Mouse (Mus musculus): ENCODE results near the gene Sh3gl3.

Gene Sh3gl3

DNA sequence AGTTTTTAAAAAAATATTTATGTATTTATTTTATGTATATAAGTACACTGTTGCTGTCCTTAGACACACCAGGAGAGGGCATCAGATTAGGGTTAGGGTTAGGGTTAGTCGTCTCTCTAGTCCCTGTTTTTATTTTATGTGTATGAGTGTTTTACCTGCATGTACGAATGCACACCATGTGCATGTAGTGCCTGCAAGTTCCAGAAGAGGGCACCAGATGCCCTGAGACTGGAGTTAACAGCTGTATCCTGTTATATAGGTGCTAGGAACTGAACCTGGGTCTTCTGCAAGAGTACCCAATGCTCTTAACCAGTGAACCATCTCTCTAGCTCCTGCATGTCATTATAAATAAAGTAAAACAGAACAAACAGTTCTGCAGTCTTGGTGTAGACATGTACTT lies 113.6 kb downstream of the Sh3gl3 start:
- DNase-seq (ENCODE audit: low spot score in 2 of 2): no peak

DNA sequence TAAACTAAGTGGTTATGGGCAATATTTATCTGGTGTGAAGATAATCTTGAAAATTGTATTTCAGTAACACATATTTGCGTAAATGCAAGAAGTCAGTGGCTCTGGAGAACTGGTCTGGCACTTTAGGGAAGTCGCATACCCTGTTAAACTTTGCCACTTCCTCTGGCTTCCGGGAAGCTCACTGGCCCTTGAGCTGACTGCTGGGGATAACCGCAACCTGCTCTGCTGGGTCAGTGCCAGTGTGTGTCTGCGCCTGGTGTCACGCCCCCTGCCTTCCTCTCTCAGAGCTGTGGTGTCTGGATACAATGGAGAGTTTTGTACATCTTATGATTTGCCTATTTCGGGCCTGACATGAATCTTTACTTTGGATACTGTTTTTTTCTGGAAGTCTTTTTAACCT lies 119.8 kb downstream of the Sh3gl3 start:
- no peak for DNase-seq (ENCODE audit: low spot score in 2 of 2)

DNA sequence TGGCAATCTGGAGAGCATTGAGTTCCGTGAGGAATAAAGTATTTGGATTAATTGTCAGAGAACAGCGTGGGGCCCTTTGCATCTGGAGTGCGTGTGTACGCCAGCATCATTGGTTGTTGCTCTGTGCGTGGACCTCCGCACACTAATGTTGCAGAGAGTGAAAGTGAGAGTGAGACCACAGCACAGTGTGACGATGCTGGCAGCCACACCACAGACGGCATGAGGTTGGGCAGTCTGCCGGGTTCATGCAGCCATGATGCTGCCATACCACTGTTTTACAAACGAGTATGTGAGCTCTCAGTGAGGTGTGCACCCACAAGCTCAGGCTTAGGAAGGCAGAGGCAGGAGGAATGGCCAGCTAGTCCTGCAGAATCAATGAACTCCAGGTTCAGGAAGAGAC lies 120.4 kb downstream of the Sh3gl3 start:
- DNase-seq (ENCODE audit: low spot score in 2 of 2): no peak

DNA sequence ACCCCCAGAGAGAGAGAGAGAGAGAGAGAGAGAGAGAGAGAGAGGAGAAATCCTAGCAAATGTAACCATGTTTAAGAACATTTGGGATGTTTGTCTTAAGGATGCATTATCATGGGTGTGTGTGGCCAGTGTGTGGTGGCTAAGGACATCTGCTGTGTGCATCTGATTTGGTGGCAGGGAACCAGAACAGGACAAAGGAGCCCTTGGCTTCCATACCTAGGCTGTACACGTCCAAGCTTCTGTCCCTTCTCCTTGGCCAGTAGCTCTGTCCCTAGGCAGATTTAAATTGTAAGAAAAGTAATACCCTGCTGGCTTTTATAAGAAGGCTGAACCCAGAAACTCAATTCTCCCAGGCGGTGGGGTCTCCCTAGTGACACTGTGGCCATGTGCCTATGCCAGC lies 121.0 kb downstream of the Sh3gl3 start:
- no peak for DNase-seq (ENCODE audit: low spot score in 2 of 2)

DNA sequence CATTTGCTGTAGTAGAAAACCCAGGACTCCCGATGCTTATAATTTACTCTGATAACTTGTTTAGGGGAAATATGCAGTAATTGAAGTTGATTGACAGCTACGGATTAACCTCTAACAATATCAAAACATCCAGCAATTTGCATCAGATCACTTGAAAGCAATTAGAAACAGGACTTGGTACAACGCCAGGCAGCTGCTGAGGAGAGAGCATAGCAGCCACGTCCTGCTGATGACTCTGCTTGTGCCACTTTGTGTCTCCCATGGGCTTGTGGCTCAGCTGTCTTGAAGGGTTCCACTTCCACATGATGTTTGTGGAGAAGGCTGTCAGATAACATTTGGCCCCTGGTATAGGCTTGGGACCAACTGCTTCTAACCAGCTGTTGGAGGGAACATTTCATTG lies 134.8 kb downstream of the Sh3gl3 start:
- DNase-seq (ENCODE audit: low spot score in 2 of 2): no peak

DNA sequence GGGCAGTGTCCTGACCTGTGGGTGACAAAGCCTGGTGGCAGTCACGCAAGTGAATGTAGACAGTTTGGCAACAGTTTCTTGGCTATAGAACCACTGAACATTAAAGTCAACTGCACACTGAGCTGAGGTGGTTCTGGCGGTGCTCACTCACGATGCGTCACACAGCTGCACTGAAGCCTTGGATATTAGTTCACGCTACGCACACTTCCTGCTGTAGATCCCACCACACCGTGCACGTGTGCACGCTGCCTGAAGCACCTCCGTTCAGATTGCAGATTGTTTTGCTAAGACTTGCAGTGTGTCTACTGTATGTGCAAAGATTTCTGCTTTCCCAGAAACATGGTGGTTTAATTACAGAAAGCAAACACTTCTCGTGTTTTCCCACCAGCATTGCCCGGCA lies 144.9 kb downstream of the Sh3gl3 start:
- DNase-seq (ENCODE audit: low spot score in 2 of 2): no peak

DNA sequence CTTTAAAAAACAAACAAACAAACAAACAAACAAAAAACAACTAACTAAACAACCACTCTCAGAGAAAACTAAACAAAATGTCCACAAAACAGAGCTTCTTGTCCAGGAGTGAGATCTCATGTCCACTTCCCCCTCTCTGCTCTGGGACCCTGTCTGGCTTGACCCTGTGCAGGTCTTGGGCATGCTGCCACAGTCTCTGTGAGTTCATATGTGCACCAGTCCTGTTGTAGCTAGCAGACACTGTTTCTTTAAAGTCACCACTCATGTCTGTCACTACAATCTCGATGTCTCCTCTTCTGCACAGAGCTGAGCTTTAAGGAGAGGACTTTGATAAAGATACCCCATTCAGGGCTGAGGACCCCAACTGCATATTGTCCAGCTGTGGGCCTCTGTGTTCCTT lies 153.0 kb downstream of the Sh3gl3 start:
- no peak for DNase-seq (ENCODE audit: low spot score in 2 of 2)

DNA sequence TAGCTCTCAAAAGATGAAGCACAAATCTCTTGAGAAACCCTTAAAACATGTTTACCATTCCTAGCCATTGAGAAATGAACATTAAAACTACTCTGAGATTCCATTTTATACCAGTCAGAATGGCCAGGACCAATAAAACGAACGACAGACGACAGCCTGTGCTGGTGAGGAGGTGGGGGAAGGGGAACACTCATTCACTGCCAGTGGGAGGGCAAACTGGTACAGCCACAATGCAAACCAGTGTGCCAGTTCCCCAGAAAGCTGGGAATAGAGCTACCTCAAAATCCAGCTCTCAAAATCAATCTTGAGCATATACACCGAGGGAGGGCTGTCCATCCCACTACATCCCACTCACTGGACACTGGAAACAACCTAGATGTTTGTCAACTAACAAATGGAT lies 153.6 kb downstream of the Sh3gl3 start:
- DNase-seq (ENCODE audit: low spot score in 2 of 2): no peak

DNA sequence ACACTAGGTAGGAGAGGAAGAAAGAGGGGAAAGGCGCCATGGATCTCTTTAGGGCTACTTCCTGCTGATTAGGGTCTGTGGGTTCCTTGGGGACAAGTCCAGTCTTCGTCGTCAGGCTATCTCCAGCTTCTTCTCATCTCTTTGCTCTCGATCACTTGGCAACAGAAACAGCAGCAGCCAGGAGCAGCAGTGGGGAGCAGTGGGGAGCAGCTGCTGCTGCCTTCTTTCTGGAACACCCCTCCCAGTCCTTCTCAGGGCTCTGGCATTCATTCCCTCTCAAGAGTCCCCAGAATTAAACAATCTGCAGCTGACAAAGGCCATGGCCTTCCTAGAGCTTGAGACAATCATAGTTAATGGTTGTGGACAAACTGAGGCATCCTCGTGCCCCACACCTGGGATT lies 154.2 kb downstream of the Sh3gl3 start:
- DNase-seq (ENCODE audit: low spot score in 2 of 2): no peak

DNA sequence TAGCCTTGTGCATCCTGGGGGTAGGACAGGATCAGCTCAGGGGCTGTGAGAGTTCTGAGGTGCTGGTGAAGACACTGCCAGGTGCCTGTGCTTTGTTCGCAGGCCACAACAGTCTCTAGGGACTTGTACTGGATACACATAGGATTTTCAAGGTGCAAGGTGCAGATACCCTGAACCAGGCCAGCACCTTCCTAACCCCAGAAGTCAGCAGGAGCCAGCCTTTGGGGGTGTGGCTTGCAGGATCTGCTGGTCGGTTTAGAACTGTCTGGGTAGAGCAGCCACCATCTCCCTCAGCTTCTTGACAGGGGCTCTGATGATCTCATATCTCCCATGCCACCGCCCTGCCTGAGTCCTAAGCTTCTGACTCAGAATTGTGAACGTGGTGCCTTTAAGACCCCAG lies 156.2 kb downstream of the Sh3gl3 start:
- no peak for DNase-seq (ENCODE audit: low spot score in 2 of 2)

DNA sequence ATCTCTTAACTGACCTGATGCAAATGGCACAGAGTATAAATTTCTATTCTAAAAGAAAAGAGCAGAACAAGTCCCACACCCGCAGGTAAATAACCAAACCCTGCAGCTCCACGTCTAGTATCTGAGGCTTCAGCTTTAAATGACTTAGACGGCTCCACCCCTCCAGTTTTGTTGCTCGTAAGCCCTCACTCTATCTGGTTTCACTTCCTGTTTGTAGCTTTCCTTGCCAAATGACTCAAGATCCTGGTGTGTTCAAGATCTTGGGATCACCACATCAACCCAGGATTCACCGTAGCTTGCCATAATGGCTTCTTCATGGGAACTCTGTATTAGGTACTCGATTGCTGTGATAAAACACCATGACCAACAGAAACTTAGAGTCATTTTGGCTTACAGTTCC lies 157.2 kb downstream of the Sh3gl3 start:
- no peak for DNase-seq (ENCODE audit: low spot score in 2 of 2)

DNA sequence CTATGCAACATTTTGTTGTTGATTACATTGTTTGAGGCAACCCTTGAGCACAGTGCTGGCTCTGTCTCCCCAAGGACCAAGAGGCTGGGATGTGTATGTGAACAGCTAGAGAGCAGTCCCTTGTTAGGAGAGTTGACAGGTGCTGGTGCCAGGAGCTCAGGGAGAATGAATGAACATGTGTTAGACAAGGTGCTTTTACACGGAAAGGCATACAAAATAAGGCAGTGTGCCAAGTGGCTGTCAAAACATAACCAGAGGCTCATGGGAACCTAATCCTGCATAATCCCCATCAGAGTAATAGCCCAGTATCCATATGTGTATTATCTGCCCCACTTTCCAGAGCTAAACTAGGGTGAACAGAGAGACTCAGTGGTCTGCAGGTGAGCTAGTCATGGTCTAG lies 160.4 kb downstream of the Sh3gl3 start:
- no peak for DNase-seq (ENCODE audit: low spot score in 2 of 2)

DNA sequence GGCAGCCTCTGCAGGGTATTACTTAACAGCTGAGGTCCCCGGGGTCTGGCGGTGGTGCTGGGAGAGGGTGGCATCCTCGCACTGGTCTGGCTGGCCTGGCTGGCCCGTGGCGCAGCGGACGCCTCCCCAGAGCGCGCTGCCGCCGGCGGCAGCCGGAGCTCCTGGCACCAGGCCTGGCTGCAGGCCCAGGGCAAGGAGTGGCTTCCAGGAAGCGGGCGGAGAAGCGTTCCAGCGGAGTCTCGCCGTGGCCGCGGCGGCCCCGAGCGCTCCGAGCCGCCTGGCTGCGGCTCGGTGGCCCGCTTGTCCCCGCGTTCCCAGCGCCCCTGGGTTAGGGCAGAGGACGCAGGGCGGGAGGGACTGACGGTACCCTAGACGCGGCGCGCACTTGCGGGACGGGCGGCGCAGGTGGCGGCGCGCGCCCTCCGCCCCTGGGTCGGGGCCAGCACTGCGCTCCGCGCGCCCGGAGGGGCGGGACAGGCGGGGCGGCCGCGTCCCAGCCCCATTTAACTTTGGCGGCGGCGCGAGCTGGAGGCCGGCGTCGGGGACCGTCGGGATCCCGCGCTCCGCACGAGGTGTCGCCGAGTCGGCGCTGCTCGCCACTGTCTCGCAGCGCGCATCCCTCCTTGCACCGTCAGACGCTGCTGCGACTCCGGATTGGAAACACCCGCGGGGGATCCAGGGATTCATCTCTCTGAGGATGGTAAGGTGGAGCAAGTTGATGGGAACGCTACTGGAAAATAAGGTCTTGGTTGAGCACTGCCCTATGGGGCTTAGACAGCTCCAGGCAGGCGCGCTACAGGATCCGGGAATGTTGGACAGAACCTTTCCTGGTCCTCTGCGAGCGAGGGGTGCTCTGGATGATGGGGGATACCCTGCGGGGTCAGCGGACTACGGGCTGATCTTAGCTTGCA lies 161.8 kb downstream of the Sh3gl3 start, which contains the start of gene Adamtsl3:
TSS of gene Adamtsl3 (plus strand) at position 484 of the 911 bp plus-strand sequence.
- DNase-seq (ENCODE audit: low spot score in 2 of 2): no peak

DNA sequence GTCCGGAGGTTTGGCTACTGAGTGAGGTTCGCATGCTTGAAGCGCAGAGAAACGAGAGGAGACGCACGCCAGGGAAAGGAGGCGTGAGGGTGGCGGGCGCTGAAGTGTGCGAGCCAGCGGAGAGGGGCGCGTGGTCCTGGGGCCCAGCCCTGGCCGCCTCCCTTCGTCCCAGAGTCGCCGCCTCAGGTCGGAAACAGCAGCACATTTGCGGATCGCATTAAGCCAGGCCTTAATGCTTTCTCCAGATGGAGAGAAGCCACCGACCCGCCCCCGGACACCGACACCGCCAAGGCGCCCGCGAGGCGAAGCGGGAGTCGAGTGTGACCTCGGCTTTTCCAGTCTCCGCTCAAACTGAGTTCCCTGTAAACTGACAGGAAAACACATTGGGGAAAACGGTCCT lies 162.5 kb downstream of the Sh3gl3 start:
- peak; percentile 9 to 24 for DNase-seq (ENCODE audit: low spot score in 2 of 2)

DNA sequence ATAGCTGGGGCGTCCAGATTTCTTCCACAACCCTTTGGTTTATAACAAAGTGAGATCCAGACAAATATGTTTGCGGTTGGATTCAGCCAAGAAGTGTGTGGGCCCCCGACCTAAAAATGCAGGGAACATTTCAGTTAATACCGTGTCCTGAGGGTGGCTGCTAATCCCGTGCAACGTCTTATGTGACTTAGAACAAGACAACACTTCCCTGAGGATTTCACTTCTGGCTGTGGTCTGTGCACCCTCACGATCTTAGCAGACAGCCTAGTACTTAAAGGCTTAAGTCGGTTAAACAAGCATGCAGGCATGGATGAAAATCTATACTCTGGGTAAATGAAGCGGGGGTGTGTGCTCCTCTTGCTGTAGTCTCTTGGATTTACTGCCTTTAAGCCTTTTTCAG lies 164.5 kb downstream of the Sh3gl3 start:
- no peak for DNase-seq (ENCODE audit: low spot score in 2 of 2)

DNA sequence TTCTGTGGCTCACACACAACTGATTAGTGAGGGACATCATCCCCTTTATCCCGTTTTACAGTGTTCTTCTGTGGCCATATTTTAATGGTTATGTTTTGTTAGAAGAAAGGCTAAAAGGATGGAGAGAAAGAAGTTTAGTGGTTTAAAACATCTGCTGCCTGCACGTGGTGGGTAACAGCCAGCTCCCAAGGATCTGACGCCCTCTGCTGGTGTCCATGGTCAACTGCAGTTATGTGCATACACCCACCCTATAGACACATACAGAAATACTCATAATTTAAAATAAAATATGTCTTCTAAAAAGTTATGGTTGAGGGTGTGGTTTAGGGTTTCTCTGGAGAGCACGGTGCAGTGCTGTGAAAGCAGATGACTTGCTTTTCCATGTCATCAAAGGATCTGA lies 164.9 kb downstream of the Sh3gl3 start:
- DNase-seq (ENCODE audit: low spot score in 2 of 2): no peak

DNA sequence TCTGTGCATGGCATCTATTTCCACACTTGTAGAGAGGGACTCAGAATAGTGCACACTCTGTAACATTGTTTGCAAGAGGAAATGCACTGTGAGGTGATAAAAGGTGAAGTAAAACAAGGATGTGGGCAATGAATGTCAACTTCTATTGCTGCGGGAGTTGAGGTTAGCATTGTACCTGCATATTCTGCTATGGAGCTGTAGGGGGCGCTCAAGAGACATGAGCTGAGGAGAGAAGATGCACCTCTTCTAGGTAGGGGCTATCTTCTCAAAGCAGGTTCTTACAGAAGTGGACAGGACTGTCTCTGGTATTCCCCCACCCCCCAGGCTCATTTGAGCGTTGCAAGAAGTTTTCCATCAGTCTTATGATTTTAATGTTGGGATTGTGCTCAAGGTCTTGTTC lies 165.6 kb downstream of the Sh3gl3 start:
- DNase-seq (ENCODE audit: low spot score in 2 of 2): peak in 1 of 2 experiments; percentile 10

DNA sequence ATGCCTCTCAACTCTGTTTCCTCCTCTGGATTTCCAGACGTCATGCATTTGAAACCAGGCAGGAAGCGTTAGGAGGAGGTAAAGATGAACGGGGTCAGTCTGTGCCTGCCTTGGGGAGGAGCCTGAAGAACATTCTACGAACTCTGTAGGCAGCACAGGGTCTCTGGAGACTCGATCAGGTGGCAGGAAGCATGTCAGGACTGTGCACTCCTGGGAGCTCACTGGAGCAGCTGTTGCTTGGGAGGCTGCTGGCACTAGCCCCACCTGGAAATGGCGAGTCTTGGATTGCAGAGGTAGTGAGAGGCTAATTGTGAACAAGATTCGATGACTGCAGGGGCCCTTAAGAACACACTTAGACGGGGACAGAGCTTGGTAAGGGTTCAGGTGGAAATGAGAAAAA lies 167.8 kb downstream of the Sh3gl3 start:
- DNase-seq (ENCODE audit: low spot score in 2 of 2): no peak

DNA sequence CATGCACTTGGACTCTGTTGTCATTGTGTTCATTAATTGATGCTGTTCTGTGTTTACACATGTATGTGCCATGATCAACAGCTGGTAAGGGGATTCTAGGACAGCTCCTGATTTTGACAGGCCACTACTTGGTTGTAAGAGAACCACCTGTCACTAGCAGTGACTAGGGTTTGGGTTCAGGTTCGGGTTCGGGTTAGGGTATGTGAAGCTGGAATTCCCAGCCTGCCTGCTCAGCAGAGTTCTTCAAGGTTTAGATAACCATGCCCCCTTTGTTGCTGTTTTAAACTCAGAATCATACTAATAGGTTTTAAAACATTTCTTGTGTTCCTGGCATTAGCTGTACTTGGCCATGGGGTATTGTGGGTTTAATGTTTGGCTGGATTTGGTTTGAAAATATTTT lies 173.1 kb downstream of the Sh3gl3 start:
- no peak for DNase-seq (ENCODE audit: low spot score in 2 of 2)

DNA sequence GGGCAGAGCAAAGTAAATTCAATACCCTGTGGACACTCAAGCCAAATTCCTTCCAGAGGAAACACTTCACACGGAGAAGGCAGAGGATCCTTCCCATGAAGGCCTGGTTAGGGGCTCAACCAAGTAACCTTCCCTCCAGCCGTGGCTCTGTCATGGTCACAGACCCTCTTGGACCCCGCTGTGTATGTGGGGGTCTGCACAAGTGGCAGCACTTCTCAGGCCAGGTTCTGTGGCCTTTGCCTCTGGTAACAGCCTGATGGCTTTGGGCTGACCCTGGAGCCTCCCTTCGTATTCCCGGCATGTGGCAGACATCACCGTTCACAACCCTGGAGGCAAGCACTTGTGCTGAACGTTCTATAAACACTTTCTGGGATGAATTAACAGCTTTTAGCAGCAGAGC lies 176.2 kb downstream of the Sh3gl3 start:
- DNase-seq (ENCODE audit: low spot score in 2 of 2): no peak

DNA sequence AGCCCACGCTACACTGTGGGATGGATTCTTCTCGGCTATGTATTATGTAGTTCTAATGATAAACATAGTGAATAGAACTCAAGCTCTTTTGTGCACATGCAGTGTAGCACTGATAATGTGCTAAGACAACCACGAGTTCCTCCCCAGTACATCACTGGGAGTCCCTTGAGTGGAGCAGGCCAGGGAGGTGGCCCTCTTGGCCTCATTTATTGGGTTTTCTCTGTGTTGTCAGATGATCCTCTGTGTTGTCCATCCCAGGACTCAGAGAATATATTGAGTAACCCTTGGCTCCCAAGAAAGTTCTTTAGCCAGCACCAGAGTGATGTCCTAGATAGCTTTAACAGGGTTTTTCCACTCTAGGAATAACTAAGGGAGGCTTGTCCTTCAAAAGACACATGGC lies 176.8 kb downstream of the Sh3gl3 start:
- DNase-seq (ENCODE audit: low spot score in 2 of 2): no peak

Data from right cerebral cortex, adult 2 months (tissue).